Mouse (Mus musculus) lung, postnatal 0 days (tissue): ENCODE results near the gene Prg2.

Source experiments
- CTCF ChIP-seq: IDR thresholded peaks from 2 replicates; pipeline ENCODE4 v1.5.1; 2016; ENCODE audit warnings: antibody characterized with exemption, mild to moderate bottlenecking
- EP300 ChIP-seq: IDR thresholded peaks from 2 replicates; pipeline ENCODE4 v1.6.1; 2016; ENCODE audit warnings: antibody characterized with exemption, mild to moderate bottlenecking, control low read depth

- TF ChIP-seq CTCF (no peak), EP300 (no peak)
These were observed 40.5 kb upstream of the Prg2 start for GRCm38 (mm10) chr2:84939711-84940110.
